Mouse (Mus musculus) embryo, embryonic 10.5 days (tissue): Measurements from ENCODE around the gene Baiap2l2.

Experiments
- DNase-seq: peaks from one replicate; pipeline ENCODE4 v3.0.0-alpha.2; 2015; ENCODE audit warnings: low spot score

The Baiap2l2 gene

DNA sequence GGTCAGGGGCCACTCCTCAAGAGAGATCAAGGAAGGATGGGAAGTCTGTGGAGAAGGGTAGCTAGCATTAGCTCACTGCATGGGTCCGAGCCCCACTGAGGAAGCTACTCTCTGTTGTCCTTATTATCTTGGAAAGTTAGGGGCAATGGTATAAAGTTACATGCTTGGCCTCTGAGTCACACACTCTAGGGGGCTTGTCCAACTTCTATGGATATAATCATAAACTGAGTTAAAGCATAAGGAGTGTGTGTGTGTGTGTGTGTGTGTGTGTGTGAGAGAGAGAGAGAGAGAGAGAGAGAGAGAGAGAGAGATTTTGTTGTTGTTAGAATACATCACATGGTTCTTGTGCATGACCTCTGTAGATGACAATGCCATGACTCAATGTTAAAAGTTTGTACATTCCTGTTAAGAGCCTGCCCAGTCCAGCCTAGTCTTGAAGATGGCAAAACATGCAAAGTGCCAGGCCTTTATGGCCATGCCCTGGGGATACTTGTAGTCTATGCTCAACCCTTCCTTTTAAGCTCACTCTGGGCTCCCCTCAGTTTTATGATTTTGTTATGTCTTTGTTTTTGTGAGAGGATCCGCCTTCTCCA, 14.3 kb upstream of the Baiap2l2 start:
- DNase-seq: no peak

DNA sequence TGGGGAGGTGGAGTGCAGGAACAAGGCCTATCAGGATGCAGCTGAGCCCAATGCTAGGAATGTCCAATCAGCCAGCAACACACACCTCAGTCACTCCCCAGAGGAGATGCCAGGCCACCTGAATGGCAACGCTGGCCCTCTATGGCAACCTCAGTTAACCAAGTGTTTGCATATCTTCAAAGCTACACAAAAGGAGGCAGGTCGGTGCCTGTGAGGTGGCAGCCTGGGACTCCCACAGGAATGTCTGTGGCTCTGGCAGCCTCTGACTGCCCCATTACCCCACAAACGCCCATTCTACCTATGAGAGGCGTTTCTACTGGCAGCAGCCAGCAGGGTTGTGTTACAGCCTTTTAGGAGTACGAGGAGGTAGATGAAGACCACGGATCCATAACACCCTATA, 13.2 kb upstream of the Baiap2l2 start:
- no peak for DNase-seq

DNA sequence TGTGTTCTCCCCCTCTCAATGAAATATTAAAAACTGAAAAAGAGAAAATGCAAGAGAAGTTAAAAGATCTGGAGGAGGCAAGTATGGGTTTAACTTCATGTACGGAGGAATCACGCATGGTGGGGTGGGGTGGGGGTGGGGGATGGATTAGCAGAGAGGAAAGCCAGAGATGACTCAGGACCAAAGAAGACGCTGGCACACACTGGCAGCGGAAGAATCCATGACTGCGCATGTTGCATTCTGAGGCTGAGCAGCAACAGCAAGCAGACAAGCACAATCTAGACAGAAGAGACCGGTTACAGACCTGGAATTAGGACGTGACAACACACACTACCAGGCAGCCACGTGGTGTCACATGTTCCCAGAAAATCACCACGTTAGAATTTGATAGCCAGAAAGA, 7.4 kb upstream of the Baiap2l2 start:
- no peak for DNase-seq

DNA sequence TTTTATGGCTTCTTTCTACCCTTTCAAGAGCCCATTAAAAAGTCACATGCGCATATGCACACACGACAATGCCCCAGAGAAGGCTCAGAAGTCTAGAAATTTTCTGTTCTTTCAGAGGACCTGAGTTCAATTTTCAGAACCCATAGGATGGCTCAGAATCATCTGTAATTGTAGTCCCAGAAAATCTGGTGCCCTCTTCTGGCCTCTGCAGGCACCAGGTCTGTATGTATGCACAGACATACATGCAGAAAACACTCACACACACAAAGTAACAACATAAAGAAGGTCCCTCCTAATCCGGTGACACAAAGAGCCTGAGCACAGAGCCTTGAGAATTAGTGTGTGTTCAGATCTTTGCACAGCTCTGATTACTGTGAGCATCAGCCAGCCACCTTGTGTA, 5.0 kb upstream of the Baiap2l2 start:
- DNase-seq: no peak

DNA sequence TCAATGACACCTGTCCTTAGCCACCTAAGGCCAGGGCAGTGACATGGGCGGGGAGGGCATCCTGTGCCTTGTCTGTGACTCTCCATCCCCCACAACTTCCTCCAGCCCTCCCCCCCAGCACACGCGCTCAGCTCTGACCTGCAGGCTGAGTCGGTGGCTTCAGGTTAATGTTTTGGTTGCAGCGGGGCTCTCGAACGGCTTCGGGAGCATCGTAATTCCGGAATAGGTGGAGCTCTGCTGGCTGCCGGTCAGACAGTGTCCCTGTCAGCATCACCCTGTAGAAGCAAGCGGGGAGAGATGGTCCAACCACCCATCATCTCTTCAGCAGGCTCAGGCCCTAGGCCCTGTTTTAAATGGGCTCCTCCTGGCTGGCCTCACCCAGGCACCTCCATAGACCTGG, 4.1 kb upstream of the Baiap2l2 start:
- DNase-seq: no peak

DNA sequence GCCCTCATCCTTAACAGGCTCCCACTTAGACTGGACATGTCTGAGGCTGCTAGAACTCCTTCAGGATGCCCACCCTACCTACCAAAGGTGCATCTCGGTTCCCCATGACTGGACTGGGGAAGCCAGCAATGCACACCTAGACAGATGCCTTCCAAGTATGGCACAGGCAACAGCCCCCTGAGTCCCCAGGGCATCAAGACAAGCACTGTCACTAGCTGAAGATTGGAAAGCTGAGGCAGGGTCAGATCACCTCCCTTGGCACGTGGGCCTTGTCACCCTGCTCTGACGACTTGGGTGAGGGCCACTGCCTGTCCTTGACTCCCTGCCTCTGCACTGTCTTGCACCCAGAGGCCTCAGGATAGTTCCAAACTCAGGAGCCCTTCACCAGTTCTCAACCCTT, 3.0 kb upstream of the Baiap2l2 start:
- no peak for DNase-seq

DNA sequence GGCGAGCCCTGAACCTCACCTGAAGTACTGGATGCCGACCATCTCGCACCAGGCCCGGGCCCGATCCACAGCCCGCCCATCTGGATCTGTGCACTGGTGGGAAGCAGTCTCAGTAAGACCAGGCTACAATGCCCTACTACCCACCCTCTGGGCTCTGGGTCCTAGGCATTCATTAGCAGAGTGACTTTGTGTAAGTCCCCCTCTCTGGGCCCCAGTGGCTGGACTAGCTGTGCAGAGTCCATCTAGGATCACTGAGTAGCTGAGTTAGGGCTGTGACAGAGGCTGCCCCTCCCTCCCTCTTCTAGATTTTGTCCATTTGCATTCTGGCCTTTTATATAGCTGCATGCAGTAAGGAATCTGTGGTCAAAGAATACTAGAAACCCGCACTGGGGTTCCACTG, 1.8 kb upstream of the Baiap2l2 start:
- no peak for DNase-seq

DNA sequence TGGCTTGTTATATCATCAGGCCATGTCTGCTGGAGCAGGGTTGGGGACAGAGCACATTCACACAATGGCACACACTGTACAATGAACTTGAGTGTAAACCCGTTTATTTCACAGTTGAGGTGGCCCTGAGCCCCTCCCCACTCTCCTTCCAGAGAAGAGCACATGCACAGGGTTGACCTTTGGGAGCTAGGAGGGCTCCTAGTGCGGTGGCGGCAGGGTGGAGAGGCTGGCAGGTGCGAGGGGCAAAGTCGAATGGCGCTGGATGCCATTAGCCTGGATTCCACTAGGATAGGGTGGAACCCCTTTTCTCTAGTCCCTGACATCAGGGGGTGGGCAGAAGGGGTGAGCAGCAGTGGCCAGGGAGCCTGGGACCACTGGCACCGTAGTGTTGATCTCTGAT, 804 bp upstream of the Baiap2l2 start:
- DNase-seq: no peak

DNA sequence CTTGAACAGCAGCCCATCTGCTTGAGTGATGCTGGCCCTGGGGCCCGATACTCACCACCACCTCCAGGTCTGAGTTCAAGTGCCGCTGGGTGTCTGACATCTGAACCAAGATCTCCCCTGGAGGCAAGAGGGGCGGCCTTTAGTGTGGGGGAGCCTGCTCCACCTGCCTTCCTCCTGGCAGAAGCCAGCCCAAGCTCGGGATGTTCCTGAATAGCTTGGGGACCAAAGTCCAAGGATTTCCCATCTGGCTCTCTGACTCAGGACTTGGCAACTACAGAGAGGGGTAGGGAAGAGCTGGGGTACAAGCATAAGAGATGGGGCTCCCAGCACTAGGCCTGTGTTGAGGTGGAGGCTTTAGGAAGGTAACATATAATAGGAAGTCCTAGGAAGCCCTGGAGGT, 2.0 kb downstream of the Baiap2l2 start:
- no peak for DNase-seq

DNA sequence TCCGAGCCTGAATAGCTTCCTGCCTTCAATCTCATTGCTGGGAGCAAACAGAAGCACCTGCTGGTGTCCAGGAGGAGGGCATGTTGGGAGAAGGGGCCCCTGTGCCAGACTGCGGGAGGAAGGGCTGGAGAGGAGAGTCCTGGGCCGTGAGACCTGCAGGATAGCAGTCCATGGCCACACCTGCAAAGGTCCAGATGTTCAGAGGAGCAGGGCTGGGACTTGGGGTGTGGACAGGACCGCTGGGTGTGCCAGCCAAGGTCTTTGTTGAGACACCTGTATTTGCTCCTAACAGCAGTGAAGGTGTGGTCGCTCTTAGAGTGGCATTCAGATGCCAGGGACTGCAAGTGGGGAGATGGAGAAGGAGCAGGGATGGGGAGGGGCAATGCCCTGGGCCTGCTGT, 2.9 kb downstream of the Baiap2l2 start:
- no peak for DNase-seq

DNA sequence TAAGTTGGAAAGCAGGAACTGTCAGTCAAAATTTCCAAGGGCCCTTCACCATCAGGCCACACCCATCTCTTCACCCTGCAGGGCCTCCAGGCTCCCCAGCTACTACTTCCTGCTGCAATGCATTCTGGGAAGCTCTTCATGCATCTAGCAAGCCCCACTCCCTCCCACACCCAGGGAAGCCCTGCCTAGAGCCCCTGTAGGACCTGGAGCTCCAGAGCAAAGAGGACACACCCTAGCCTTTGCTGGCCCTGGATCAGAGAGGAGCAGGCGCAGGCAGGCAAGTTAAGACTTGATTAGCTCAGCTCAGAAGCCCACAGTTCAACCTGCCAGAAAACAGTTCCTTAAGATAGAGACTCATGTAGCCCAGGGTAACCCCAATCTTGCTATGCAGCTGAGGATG, 3.9 kb downstream of the Baiap2l2 start:
- DNase-seq: peak; percentile 31

DNA sequence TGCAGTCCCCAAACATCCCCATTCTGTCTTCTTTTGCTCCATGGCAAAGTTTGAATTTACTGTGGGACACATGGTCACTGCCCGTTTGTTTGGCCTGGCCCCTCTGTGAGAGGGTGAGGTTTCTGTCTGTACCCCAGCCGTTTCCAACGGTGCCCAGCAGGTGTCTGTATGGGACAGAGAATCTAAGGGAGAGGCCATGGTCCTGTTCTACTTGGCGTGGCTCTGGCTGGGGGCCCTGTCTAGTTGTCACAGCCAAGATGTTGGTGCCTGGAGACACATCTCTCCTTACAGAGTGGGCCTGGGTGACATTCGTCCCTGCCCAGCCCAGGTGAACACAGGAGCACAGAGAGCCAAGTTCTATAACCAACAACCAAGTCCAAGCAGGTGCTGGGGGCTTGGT, 4.5 kb downstream of the Baiap2l2 start:
- no peak for DNase-seq

DNA sequence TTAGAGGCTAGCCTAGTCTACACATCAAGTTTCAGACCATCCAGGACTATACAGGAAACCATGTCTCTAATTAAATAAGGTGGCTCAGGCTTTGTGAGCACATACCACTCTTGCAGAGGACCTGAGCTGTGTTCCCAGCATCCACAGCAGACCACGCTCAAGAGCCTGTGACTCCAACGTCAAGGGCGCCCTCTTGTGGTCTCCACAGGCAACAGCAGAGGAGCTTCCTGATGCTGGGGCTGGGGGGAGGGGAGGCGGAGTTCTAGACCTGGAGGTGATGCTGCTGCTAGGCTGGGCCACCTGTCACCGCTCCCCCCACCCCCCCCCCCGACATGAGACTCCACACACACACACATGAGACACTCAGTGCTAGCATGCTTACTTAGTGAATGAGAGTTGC, 5.1 kb downstream of the Baiap2l2 start:
- peak; percentile 46 for DNase-seq

DNA sequence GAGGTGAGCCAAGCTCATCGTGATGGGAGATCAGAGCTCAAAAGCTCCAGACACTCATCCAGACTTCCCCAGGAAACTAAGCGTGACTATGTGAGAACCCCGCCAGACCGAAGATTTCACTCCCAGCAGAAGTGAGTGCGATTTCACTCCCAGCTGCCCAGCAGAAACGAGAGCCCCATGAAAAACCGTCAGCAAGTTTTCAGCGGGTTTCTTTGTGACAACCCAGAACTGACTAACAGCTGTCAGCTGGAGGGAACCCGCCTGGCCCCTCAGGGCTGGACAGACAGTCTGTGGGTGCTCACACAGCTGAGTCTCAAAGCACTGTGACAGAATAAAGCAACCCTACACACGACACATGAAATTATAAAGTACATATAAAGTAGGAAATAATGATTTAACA, 7.6 kb downstream of the Baiap2l2 start:
- no peak for DNase-seq

DNA sequence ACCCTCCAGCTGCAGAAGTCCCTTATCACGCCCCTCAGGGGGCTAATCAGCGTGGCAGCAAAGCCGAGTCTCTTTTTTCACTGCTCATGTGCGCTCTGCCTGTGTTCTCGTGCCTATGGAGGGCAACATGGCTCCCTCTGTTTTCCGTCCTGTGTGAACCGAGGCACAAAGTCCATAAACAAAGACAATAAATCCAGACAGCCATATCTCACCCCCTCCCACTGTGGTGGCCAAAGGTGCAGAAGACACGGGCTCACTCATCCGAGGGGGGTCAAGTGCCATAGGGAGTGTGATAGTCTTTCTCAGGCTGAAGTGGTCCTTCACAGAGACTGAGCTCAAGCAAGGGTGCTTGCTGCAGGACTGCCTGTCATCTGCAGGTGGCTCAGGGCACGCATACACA, 12.3 kb downstream of the Baiap2l2 start:
- DNase-seq: no peak

DNA sequence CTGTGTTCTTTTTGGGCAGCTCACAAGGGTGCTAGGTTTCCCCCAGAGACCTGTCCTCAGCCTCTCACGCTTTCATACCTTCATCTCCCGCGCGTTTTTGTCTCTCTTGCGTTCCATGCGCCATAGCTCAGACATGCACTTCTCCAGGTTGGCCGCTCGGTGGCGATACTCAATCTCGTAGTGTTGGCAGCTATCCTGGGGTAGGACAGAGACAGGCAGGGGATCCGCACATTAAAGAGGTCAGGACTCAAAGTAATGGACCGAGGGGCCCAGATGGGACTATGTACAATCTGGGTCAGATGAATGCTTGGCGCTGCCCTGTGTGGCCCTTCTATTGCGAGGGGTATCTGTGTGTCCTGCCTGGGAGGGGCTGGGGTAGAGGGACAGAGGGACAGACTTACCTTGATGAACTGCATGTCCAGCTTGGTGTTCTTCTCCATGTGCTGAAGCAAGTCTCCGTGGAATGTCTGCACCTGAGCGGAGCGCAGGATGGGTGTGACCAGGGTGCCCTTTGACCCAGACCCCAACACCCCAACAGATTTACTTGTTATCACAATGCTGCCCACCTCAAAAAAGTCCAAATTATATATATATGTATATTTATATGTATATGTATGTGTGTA, 14.1 kb downstream of the Baiap2l2 start:
- peak; percentile 82 for DNase-seq

DNA sequence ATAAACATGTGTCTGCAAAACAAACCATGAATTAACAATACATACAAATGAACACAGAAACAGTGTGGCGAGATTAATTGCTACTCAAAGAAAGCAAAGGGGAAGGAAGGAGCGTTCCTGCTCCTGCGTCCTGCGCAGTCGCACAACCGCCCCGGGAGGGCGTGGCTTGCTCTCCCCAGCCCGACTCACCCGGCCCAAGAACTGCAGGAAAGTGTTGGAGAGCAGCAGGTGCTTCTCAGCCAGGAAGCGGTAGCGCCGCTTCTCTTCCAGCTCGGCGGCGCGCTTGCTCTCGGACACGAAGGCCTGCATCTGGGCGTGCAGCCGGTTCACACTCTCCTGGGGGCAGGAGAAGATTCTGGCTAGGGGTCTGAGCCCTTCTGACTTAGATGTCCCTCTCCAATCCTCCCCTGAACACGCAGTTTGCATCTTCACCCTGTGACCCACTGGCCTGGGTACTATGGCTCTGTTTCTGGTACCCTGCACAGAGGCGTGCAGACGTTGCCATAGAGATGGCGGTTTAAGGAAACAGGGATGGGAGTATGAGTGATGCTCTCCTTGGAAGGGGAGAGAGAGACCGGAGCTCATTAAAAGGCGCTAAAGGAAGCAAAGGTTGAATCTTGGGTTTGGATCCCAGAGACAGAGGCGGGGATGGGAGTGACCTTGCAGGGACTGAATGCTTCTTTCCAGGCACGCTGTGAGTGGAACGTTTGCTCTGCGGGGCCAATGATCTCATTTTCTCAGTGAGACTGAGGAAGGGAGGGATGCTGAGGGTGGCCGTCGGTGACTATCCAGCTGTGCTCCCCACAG, 14.8 kb downstream of the Baiap2l2 start:
- DNase-seq: peak; percentile 82

DNA sequence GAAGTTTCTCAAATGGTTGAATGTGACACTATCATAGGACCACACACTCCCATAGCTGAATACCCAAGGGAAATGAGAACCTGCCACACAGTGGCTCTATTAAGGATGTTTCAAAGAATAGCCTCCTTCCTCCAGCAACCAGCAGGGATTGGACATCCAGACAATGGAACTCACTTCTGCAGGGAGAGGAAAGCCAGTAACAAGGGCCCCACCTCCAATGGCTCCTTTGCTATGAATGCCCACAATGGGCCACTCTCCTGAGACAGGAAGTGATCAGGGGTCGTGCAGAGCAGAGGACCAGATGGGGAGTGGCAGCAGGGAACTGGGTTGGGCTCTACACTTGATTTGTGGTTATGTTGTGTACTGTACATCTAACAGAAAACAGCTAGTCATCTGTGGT, 16.8 kb downstream of the Baiap2l2 start:
- DNase-seq: no peak

DNA sequence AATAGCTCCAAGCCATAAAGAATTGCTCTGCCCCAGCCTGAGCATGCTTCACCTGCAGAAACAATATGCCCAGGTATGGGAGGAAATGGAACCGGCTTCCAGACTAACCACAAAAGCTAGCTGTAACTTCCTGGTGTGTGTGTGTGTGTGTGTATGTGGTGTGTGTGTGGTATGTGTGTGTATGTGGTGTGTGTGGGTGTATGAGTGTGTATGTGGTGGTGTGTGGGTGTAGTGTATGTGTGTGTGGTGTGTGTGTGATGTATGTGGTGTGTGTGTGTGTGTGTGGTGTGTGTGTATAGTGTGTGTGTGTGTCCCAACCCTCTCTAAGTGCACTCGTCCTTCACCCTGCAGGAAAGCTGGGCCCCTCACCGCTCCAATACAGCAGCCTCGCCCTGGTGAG, 20.0 kb downstream of the Baiap2l2 start:
- no peak for DNase-seq

DNA sequence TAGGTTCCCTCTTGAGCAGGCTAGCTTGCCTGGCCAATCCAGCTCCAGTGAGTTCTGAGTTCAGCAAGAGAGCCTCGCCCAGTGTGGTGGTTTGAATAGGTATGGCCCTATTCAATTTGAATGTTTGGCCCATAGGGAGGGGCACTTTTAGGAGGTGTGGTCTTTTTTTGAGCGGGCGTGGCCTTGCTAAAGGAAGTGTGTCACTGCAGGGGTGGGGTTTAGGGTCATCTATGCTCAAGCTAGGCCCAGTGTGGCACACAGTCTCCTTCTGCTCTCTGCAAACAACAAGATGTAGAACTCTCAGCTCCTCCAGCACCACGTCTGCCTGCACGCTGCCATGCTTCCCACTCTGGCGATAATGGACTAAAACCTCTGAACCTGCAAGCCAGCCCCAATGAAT, 21.6 kb downstream of the Baiap2l2 start:
- DNase-seq: no peak

DNA sequence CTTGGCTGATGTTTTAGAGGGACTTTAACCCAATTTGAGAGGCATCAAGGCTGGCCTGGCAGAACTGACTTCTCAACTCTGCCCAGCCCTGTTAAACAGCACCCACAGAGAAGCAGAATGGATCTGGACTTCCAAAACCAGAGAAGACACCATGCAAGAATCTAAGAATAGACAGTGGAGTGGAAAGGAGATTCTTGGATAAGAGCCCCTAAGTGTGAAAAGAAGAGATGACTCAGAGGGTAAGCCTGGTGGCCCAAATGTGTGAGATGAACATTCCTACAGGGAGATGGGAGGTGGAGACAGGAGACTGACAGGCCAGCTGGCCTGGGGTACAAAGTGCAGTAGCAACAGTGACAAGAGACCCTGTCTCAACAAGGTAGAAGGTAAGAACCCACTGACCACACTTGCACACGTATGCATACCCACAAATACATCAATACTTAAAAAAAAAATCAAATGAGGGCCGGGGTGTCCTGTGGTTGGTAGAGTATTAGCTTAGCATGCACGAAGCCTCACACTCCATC, 22.5 kb downstream of the Baiap2l2 start:
- DNase-seq: no peak

DNA sequence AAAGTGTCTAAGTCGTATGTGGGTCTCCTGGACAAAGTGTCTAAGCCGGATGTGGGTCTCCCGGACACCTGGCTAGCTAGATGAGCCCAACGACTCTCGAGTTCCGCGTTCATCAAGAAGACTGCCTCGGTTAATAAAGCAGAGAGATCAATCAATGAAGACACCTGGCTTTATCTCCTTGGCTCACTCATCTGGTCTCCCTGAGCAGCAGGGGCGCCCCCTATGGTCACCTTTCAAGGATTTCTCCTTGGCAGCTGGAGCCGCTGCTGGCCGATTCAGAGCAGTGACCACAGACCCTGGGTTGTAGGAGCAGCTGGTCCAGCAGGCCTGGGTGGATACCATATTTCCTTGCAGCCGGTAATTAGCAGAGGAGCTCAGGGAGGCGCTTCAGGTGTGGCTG, 23.0 kb downstream of the Baiap2l2 start:
- peak; percentile 80 for DNase-seq

DNA sequence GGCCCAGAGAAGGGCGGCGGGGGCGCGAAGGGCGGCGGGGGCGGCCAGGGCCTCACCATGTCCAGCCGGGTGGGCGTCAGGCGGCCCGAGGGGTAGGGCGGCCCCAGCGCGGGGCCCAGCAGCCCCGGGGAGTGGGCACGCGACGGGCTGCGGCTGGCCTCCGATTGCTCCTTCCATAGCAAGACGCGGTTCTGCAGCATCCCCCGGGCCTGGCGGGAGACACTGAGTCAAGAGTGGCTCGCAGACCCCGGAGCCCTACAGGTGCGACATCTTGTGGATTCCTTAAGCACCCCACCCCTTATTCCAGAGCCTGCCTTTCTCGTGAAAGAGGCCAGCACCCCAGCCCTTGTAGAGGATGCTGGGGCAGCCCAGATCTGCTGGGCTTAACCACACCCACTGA, 23.6 kb downstream of the Baiap2l2 start:
- peak; percentile 45 for DNase-seq
